Mouse (Mus musculus): Measurements from ENCODE around the gene Gpam.

DNA sequence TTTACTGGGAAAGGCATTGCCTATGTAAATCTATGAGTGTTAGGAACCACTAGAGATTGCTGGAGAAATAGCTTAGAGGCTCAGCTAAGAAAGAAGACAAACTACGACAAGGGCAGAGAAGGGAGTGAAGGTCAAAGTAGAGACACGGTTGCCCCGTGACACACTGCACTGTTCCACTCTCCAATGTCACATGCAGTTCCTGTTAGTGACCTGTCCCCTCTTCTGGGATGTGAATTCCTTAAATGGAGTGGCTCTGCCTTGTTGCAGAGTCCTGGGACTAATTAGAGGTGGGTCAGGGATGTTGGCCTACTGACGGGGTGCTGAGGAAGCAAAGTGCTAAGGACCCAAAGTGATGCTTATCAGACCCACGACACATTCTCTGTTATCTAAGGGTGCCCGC is 5.2 kb downstream of the Gpam start:
- no peak for TF ChIP-seq TAL1 (IDR thresholded peaks at IDR 0.05; ENCODE audit: low read length)
- TF ChIP-seq GATA1 (IDR thresholded peaks at IDR 0.05; ENCODE audit: low read length) = no peak

Data from erythroblast, embryonic 14.5 days (primary cell).